Mouse (Mus musculus): ENCODE results near the gene Nkx6-1. TPM values are rescaled to one million over a fixed set of nuclear protein-coding genes. Genes with fewer than 3 reads are reported as not detected.

Gene Nkx6-1
- polyA plus RNA-seq (2015; fragmentation: Nextera tagmentation; extraction: Ambion mirVana) = 0.13 and 0.14 TPM in 2 replicates

- ATAC-seq (ENCODE audit: low FRiP score, low read depth) = peak; percentile 95
- no peak within 1 kb of the TSS for H3K27ac ChIP-seq
Observed at GRCm38 (mm10) chr5:101664945-101665615, at the start of gene Nkx6-1. Nkx6-1 (minus strand) TSS chr5:101664996.

GRCm38 (mm10) chr5:101713064-101713613 is 48.3 kb upstream of the Nkx6-1 start:
- no peak for ATAC-seq (ENCODE audit: low FRiP score, low read depth)

More at GRCm38 (mm10) chr5:101664945-101665615, at the start of gene Nkx6-1:
- WGBS = under 1% methylated on average over 39 of the region's 39 CpGs
- Histone ChIP-seq H3K27me3 (peaks cover 96% of the 10 kb centered on the region), H3K9ac (peak within 1 kb of the TSS; percentile 60), H3K4me3 (peak within 1 kb of the TSS; percentile 47), H3K36me3 (no peaks in the 10 kb centered on the region), H3K4me2 (replicated peaks) (peak within 1 kb of the TSS; percentile 75), H3K4me1 (peaks cover 24% of the 10 kb centered on the region), H3K9me3 (no peaks in the 10 kb centered on the region)

GRCm38 (mm10) chr5:101703374-101704260 is 38.8 kb upstream of the Nkx6-1 start:
- Histone ChIP-seq H3K9ac (no peak overlapping the region), H3K4me3 (peak overlapping the region; percentile 11; the same call in 1 of the 2 replicates), H3K36me3 (no peaks in the 10 kb centered on the region), H3K4me2 (replicated peaks) (peak overlapping the region; percentile 27), H3K9me3 (no peaks in the 10 kb centered on the region), H3K4me1 (no peaks in the 10 kb centered on the region), H3K27me3 (0 out of 2 replicates have a peak, but pooled peaks cover 15% of the 10 kb centered on the region), H3K27ac (no peak overlapping the region)
- WGBS = 70% methylated on average over 24 of the region's 25 CpGs
- ATAC-seq (ENCODE audit: low FRiP score, low read depth) = no peak

More at GRCm38 (mm10) chr5:101713064-101713613, 48.3 kb upstream of the Nkx6-1 start:
- 80% methylated on average over 6 of the region's 6 CpGs for WGBS
- H3K4me3 ChIP-seq = no peak overlapping the region
- H3K4me2 ChIP-seq (replicated peaks) = no peak overlapping the region
- no peak overlapping the region for H3K9ac ChIP-seq
- H3K4me1 ChIP-seq = no peaks in the 10 kb centered on the region
- H3K27ac ChIP-seq = no peak overlapping the region
- no peaks in the 10 kb centered on the region for H3K27me3 ChIP-seq
- no peaks in the 10 kb centered on the region for H3K36me3 ChIP-seq
- H3K9me3 ChIP-seq = no peaks in the 10 kb centered on the region

- no peaks in the 10 kb centered on the region for H3K9me3 ChIP-seq
- no peaks in the 10 kb centered on the region for H3K36me3 ChIP-seq
- no peak overlapping the region for H3K4me2 ChIP-seq (replicated peaks)
- no peak overlapping the region for H3K9ac ChIP-seq
- no peaks in the 10 kb centered on the region for H3K4me1 ChIP-seq
- 0 out of 2 replicates have a peak, but pooled peaks cover 15% of the 10 kb centered on the region for H3K27me3 ChIP-seq
- ATAC-seq (ENCODE audit: low FRiP score, low read depth) = no peak
- H3K27ac ChIP-seq = no peak overlapping the region
- H3K4me3 ChIP-seq = no peak overlapping the region
- 84% methylated on average over 11 of the region's 11 CpGs for WGBS
Observed at GRCm38 (mm10) chr5:101702636-101703035, 37.8 kb upstream of the Nkx6-1 start.

- Histone ChIP-seq H3K27ac (no peak overlapping the region), H3K4me3 (no peak overlapping the region), H3K4me1 (no peaks in the 10 kb centered on the region), H3K9me3 (no peaks in the 10 kb centered on the region), H3K36me3 (no peaks in the 10 kb centered on the region), H3K27me3 (0 out of 2 replicates have a peak, but pooled peaks cover 15% of the 10 kb centered on the region), H3K4me2 (replicated peaks) (no peak overlapping the region), H3K9ac (no peak overlapping the region)
- 7% methylated on average over 3 of the region's 3 CpGs for WGBS
- no peak for ATAC-seq (ENCODE audit: low FRiP score, low read depth)
Observed at GRCm38 (mm10) chr5:101700607-101701006, 35.8 kb upstream of the Nkx6-1 start.

GRCm38 (mm10) chr5:101688581-101688980 is 23.8 kb upstream of the Nkx6-1 start:
- H3K27me3 ChIP-seq = 0 out of 2 replicates have a peak, but pooled peaks cover 5% of the 10 kb centered on the region
- H3K27ac ChIP-seq = no peak overlapping the region
- H3K4me1 ChIP-seq = peaks cover 2% of the 10 kb centered on the region
- no peaks in the 10 kb centered on the region for H3K9me3 ChIP-seq
- WGBS = 21% methylated on average over 15 of the region's 15 CpGs
- ATAC-seq (ENCODE audit: low FRiP score, low read depth) = peak; percentile 55; the same call in 1 of the 2 replicates
- no peaks in the 10 kb centered on the region for H3K36me3 ChIP-seq
- H3K9ac ChIP-seq = no peak overlapping the region
- peak overlapping the region; percentile 38 for H3K4me2 ChIP-seq (replicated peaks)
- no peak overlapping the region for H3K4me3 ChIP-seq

GRCm38 (mm10) chr5:101683340-101683739 is 18.5 kb upstream of the Nkx6-1 start:
- Histone ChIP-seq H3K9ac (no peak overlapping the region), H3K27ac (no peak overlapping the region), H3K27me3 (0 out of 2 replicates have a peak, but pooled peaks cover 5% of the 10 kb centered on the region), H3K36me3 (no peaks in the 10 kb centered on the region), H3K4me1 (peaks cover 11% of the 10 kb centered on the region), H3K4me2 (replicated peaks) (no peak overlapping the region), H3K4me3 (no peak overlapping the region), H3K9me3 (no peaks in the 10 kb centered on the region)
- WGBS = 7% methylated on average over 5 of the region's 5 CpGs
- no peak for ATAC-seq (ENCODE audit: low FRiP score, low read depth)

GRCm38 (mm10) chr5:101680338-101680737 is 15.5 kb upstream of the Nkx6-1 start:
- WGBS = 62% methylated on average over 6 of the region's 6 CpGs

GRCm38 (mm10) chr5:101669381-101669780 is 4.6 kb upstream of the Nkx6-1 start:
- Histone ChIP-seq H3K36me3 (no peaks in the 10 kb centered on the region), H3K4me3 (no peak overlapping the region), H3K9ac (no peak overlapping the region), H3K4me1 (peaks cover 12% of the 10 kb centered on the region), H3K4me2 (replicated peaks) (peak overlapping the region; percentile 26; the same call in 1 of the 2 replicates), H3K27me3 (peaks cover 64% of the 10 kb centered on the region), H3K9me3 (no peaks in the 10 kb centered on the region), H3K27ac (no peak overlapping the region)
- WGBS = 2% methylated on average over 15 of the region's 15 CpGs
- ATAC-seq (ENCODE audit: low FRiP score, low read depth) = no peak

More at GRCm38 (mm10) chr5:101680338-101680737, 15.5 kb upstream of the Nkx6-1 start:
- H3K27me3 ChIP-seq = no peaks in the 10 kb centered on the region
- no peak overlapping the region for H3K4me3 ChIP-seq
- no peak for ATAC-seq (ENCODE audit: low FRiP score, low read depth)
- H3K4me2 ChIP-seq (replicated peaks) = no peak overlapping the region
- no peak overlapping the region for H3K27ac ChIP-seq
- no peak overlapping the region for H3K9ac ChIP-seq
- peaks cover 11% of the 10 kb centered on the region for H3K4me1 ChIP-seq
- no peaks in the 10 kb centered on the region; the same call in 1 of the 2 replicates for H3K9me3 ChIP-seq
- H3K36me3 ChIP-seq = no peaks in the 10 kb centered on the region

GRCm38 (mm10) chr5:101668475-101668874 is 3.7 kb upstream of the Nkx6-1 start:
- no peak for ATAC-seq (ENCODE audit: low FRiP score, low read depth)
- H3K4me2 ChIP-seq (replicated peaks) = no peak overlapping the region
- H3K9ac ChIP-seq = no peak overlapping the region
- WGBS = 5% methylated on average over 12 of the region's 12 CpGs
- H3K4me3 ChIP-seq = no peak overlapping the region
- H3K27ac ChIP-seq = no peak overlapping the region
- H3K4me1 ChIP-seq = peaks cover 21% of the 10 kb centered on the region
- no peaks in the 10 kb centered on the region for H3K36me3 ChIP-seq
- no peaks in the 10 kb centered on the region for H3K9me3 ChIP-seq
- peaks cover 73% of the 10 kb centered on the region for H3K27me3 ChIP-seq

GRCm38 (mm10) chr5:101668028-101668427 is 3.2 kb upstream of the Nkx6-1 start:
- Histone ChIP-seq H3K4me2 (replicated peaks) (no peak overlapping the region), H3K4me1 (peaks cover 24% of the 10 kb centered on the region), H3K4me3 (no peak overlapping the region), H3K9ac (no peak overlapping the region), H3K27ac (no peak overlapping the region), H3K9me3 (no peaks in the 10 kb centered on the region), H3K36me3 (no peaks in the 10 kb centered on the region), H3K27me3 (peaks cover 77% of the 10 kb centered on the region)
- ATAC-seq (ENCODE audit: low FRiP score, low read depth) = no peak
- 1% methylated on average over 15 of the region's 15 CpGs for WGBS

Data from limb, embryonic 13.5 days (tissue).